Mouse (Mus musculus) kidney, postnatal 0 days (tissue): ENCODE data around the gene Ormdl3. TPM values are rescaled to one million over a fixed set of nuclear protein-coding genes. Genes with fewer than 3 reads are reported as not detected.
A peak's percentile ranks its signal among the peaks of the same experiment; 100 is the strongest.

Source experiments
- ATAC-seq: fragments of 200-750 bp; cut with Nextera tagmentation; replicated peaks from 2 replicates; pipeline ENCODE4 v1.8.0; 2017; ENCODE audit warnings: low read depth, moderate number of reproducible peaks, moderate TSS enrichment, moderate library complexity; ENCODE audit not compliant: low FRiP score
- DNase-seq: peaks from one replicate; pipeline ENCODE4 v3.0.0-alpha.2; 2016; ENCODE audit warnings: low spot score
- H3K27ac ChIP-seq: fragments of 300-500 bp; sonication (generic); 2 replicates; pipeline ENCODE4 v1.5.1; 2014; ENCODE audit warnings: mild to moderate bottlenecking
- H3K27me3 ChIP-seq: fragments of 300-500 bp; sonication (generic); 2 replicates; pipeline ENCODE4 v1.6.1; 2014; ENCODE audit warnings: low read length, mixed read lengths; ENCODE audit not compliant: insufficient read depth
- H3K36me3 ChIP-seq: fragments of 300-500 bp; sonication (generic); 2 replicates; pipeline ENCODE4 v1.6.1; 2014; ENCODE audit warnings: low read length, mixed read lengths; ENCODE audit not compliant: insufficient read depth
- H3K4me1 ChIP-seq: fragments of 300-500 bp; sonication (generic); replicated peaks from 2 replicates; pipeline ENCODE4 v1.6.1; 2014; ENCODE audit warnings: antibody characterized with exemption, low read length, mixed read lengths; ENCODE audit not compliant: insufficient read depth
- H3K4me2 ChIP-seq: fragments of 300-500 bp; sonication (generic); 2 replicates; pipeline ENCODE4 v1.6.1; 2014; ENCODE audit warnings: mild to moderate bottlenecking, low read length, moderate library complexity, mixed read lengths
- H3K4me3 ChIP-seq: fragments of 300-500 bp; sonication (generic); replicated peaks from 2 replicates; pipeline ENCODE4 v1.5.1; 2014; ENCODE audit warnings: low read depth, low read length
- H3K9ac ChIP-seq: fragments of 300-500 bp; sonication (generic); 2 replicates; pipeline ENCODE4 v1.6.1; 2014; ENCODE audit warnings: low read depth, low read length
- H3K9me3 ChIP-seq: fragments of 300-500 bp; sonication (generic); replicated peaks from 2 replicates; pipeline ENCODE4 v1.6.1; 2016; ENCODE audit warnings: low read length, inconsistent platforms, mixed read lengths
- CTCF ChIP-seq: IDR thresholded peaks from 2 replicates; pipeline ENCODE4 v1.5.1; 2016; ENCODE audit warnings: antibody characterized with exemption, low read depth, mild to moderate bottlenecking, moderate library complexity
- WGBS: fragments of 180-500 bp; shearing (Covaris S2); extraction: QIAGEN DNeasy Blood & Tissue Kit; methylation state at CpG from one replicate; pipeline ENCODE4 v1.1.7; 2014; 5-methylcytosine and 5-hydroxymethylcytosine counted together
- polyA plus RNA-seq: library from polyadenylated mRNA; unstranded; fragments of >200 nt; fragmentation: Nextera tagmentation; extraction: Ambion mirVana; gene quantifications from 2 replicates; pipeline ENCODE4 v1.2.1, GENCODE M21; 2015

The Ormdl3 gene
- polyA plus RNA-seq, 1 experiment from 2014 or later: 50.1 TPM

DNA sequence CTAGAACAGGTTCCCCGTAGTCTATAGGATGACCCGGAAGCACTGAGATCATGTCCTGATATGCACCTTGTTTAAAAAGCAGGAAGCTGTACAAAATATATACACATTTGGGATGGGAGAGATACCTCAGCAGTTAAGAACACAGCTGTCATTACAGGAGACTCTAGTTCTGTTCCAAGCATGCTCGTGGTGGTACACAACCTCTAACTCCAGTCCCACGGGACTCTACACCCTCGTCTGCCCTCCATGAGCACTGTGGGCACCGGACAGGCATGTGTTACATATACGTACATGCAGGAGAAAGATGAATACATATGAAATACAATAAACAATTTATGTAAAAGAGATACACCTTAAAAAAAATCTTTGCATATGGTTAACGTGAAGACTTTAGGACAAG lies 44.6 kb downstream of the Ormdl3 start:
- Histone ChIP-seq H3K27me3 (peaks cover 28% of the 10 kb centered on the region; the same call in 1 of the 2 replicates), H3K9me3 (no peaks in the 10 kb centered on the region), H3K4me1 (0 out of 2 replicates have a peak, but pooled peaks cover 5% of the 10 kb centered on the region), H3K4me3 (no peak overlapping the region), H3K27ac (no peak overlapping the region), H3K4me2 (no peak overlapping the region), H3K36me3 (no peaks in the 10 kb centered on the region), H3K9ac (no peak overlapping the region)
- no peak for DNase-seq
- ATAC-seq: no peak
- no peak for TF ChIP-seq CTCF
- WGBS: 71% methylated on average over 8 of the region's 8 CpGs

GRCm38 (mm10) chr11:98540319-98540718 lies 46.8 kb downstream of the Ormdl3 start:
- DNase-seq (no peak), ATAC-seq (no peak)
- H3K27ac ChIP-seq: no peak overlapping the region
- no peak overlapping the region for H3K4me3 ChIP-seq
- WGBS: 80% methylated on average over 5 of the region's 5 CpGs
- H3K27me3 ChIP-seq: peaks cover 14% of the 10 kb centered on the region; the same call in 1 of the 2 replicates
- no peaks in the 10 kb centered on the region for H3K4me1 ChIP-seq
- H3K36me3 ChIP-seq: no peaks in the 10 kb centered on the region
- no peaks in the 10 kb centered on the region for H3K9me3 ChIP-seq
- peak; percentile 46; the same call in 1 of the 2 replicates for TF ChIP-seq CTCF
- no peak overlapping the region for H3K9ac ChIP-seq
- no peak overlapping the region for H3K4me2 ChIP-seq

DNA sequence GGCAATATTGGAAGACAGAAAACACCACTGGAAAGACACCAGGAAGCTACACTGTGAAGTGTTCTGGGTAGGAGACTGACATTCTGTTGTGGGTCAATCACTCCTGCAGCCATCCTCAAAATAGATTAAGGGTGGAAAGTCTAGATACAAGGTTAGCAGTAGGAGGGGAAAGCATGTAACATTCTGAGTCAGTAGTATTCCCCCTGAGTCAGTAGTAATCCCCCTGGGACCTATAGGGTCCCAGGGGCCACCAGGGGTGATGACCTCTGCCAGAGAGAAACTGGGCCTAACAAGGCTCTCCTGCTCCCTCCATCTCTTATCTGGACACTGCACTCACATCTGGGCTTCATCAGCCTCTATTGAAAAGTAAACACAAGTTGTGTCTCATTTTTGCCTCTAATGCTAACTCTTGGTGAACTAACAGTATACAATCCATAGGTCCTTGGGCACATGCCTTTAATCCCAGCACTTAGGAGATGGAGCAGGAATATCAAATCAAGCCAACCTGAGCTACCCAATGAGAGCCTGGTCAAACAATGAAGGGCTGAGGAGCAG lies 49.6 kb downstream of the Ormdl3 start:
- Histone ChIP-seq H3K36me3 (no peaks in the 10 kb centered on the region), H3K27me3 (0 out of 2 replicates have a peak, but pooled peaks cover 5% of the 10 kb centered on the region), H3K4me1 (no peaks in the 10 kb centered on the region), H3K4me3 (no peak overlapping the region), H3K9me3 (no peaks in the 10 kb centered on the region), H3K9ac (no peak overlapping the region), H3K27ac (no peak overlapping the region), H3K4me2 (no peak overlapping the region)
- no peak for TF ChIP-seq CTCF
- DNase-seq (no peak), ATAC-seq (no peak)

Other genes with a start within 250 kb of the Ormdl3 start
- gene Ppp1r1b, start 239.0 kb downstream of the Ormdl3 start, polyA plus RNA-seq: 12.1 and 12.3 TPM in 2 replicates
- gene Stard3, start 229.0 kb downstream of the Ormdl3 start, polyA plus RNA-seq: 42.4 and 42.8 TPM in 2 replicates
- 1.8 and 2.1 TPM in 2 replicates for gene Tcap, start 203.6 kb downstream of the Ormdl3 start, polyA plus RNA-seq
- gene Pnmt, start 200.9 kb downstream of the Ormdl3 start, polyA plus RNA-seq: 3.5 and 3.7 TPM in 2 replicates
- 16.1 and 17.4 TPM in 2 replicates for gene Pgap3, start 186.9 kb downstream of the Ormdl3 start, polyA plus RNA-seq
- 36.1 and 41.1 TPM in 2 replicates for gene Erbb2, start 174.9 kb downstream of the Ormdl3 start, polyA plus RNA-seq
- gene Mien1, start 148.4 kb downstream of the Ormdl3 start, polyA plus RNA-seq: 155 and 158 TPM in 2 replicates
- 66.9 and 73.2 TPM in 2 replicates for gene Grb7, start 141.0 kb downstream of the Ormdl3 start, polyA plus RNA-seq
- 0.26 and 0.29 TPM in 2 replicates for gene Ikzf3, start 41.3 kb downstream of the Ormdl3 start, polyA plus RNA-seq
- gene Zpbp2, start 36.3 kb downstream of the Ormdl3 start, polyA plus RNA-seq: 0.43 and 0.64 TPM in 2 replicates
- not detected in 2 replicates for gene Lrrc3c, start 10.9 kb upstream of the Ormdl3 start, polyA plus RNA-seq
- gene Gm12355, start 38.3 kb upstream of the Ormdl3 start, polyA plus RNA-seq: 0.92 and 1.2 TPM in 2 replicates
- gene Gsdma3, start 39.0 kb upstream of the Ormdl3 start, polyA plus RNA-seq: not detected in 2 replicates
- not detected in 2 replicates for gene Gsdma2, start 59.4 kb upstream of the Ormdl3 start, polyA plus RNA-seq
- gene Gsdma, start 77.0 kb upstream of the Ormdl3 start, polyA plus RNA-seq: 0.21 TPM in 1 of 2 replicates, not detected in the other
- 234 and 259 TPM in 2 replicates for gene Psmd3, start 95.2 kb upstream of the Ormdl3 start, polyA plus RNA-seq
- gene Csf3, start 113.9 kb upstream of the Ormdl3 start, polyA plus RNA-seq: 0.13 and 0.19 TPM in 2 replicates
- 38.3 and 41.2 TPM in 2 replicates for gene Med24, start 142.1 kb upstream of the Ormdl3 start, polyA plus RNA-seq
- 26.1 TPM in 2 replicates for gene Thra, start 153.3 kb upstream of the Ormdl3 start, polyA plus RNA-seq
- 3.1 and 3.5 TPM in 2 replicates for gene Nr1d1, start 188.0 kb upstream of the Ormdl3 start, polyA plus RNA-seq
- gene Msl1, start 208.1 kb upstream of the Ormdl3 start, polyA plus RNA-seq: 17.8 and 19.3 TPM in 2 replicates
- gene Casc3, start 217.5 kb upstream of the Ormdl3 start, polyA plus RNA-seq: 24.6 and 25.7 TPM in 2 replicates
- 0.77 and 1.0 TPM in 2 replicates for gene Rapgefl1, start 249.4 kb upstream of the Ormdl3 start, polyA plus RNA-seq